Mouse (Mus musculus) embryonic fibroblast, embryonic 13.5 days (primary cell): ENCODE measurements at regions not wholly inside any gene's neighbourhood (a gene's known extent, or its start where the extent isn't known, plus 50 kb on each side); places are given as distances from the start of the nearest gene placed in this dataset.

Experiments
- CTCF ChIP-seq: IDR thresholded peaks from 2 replicates; pipeline ENCODE4 v1.5.1; 2011; ENCODE audit warnings: mild to moderate bottlenecking, control low read depth, low read length, moderate library complexity, borderline replicate concordance; ENCODE audit not compliant: insufficient read depth
- POLR2A ChIP-seq: IDR thresholded peaks from 2 replicates; pipeline ENCODE4 v1.6.1; 2011; ENCODE audit warnings: low read depth, mild to moderate bottlenecking, control low read depth, low read length, moderate library complexity

- no peak for TF ChIP-seq CTCF
- no peak for TF ChIP-seq POLR2A
These were observed 675.1 kb downstream of the Epm2a start for GRCm38 (mm10) chr10:12018281-12018680.
